Mouse (Mus musculus) ES-CJ7 (cell line): ENCODE data around the gene Gm10401.

Experiments used
- DNase-seq: peaks from one replicate; pipeline ENCODE4 v3.0.0; 2011; ENCODE audit warnings: low read depth, low spot score

Gene Gm10401

GRCm38 (mm10) chr5:115070457-115070856 lies 27.6 kb downstream of the Gm10401 start:
- no peak for DNase-seq

GRCm38 (mm10) chr5:115069611-115070010 lies 28.5 kb downstream of the Gm10401 start:
- no peak for DNase-seq

- DNase-seq: no peak
These were observed 29.2 kb downstream of the Gm10401 start for GRCm38 (mm10) chr5:115068671-115069421.

- DNase-seq: no peak
These were observed 31.9 kb downstream of the Gm10401 start for GRCm38 (mm10) chr5:115066245-115066644.

GRCm38 (mm10) chr5:115063391-115063790 lies 34.7 kb downstream of the Gm10401 start:
- DNase-seq: no peak

- no peak for DNase-seq
These were observed 35.5 kb downstream of the Gm10401 start for GRCm38 (mm10) chr5:115062566-115062965.

GRCm38 (mm10) chr5:115060977-115061376 lies 37.1 kb downstream of the Gm10401 start:
- no peak for DNase-seq

GRCm38 (mm10) chr5:115060067-115060695 lies 37.9 kb downstream of the Gm10401 start:
- DNase-seq: no peak

- DNase-seq: no peak
These were observed 39.4 kb downstream of the Gm10401 start for GRCm38 (mm10) chr5:115058584-115059297.

GRCm38 (mm10) chr5:115057153-115057552 lies 40.9 kb downstream of the Gm10401 start:
- DNase-seq: no peak

GRCm38 (mm10) chr5:115055418-115055817 lies 42.7 kb downstream of the Gm10401 start:
- DNase-seq: no peak

GRCm38 (mm10) chr5:115053791-115054396 lies 44.2 kb downstream of the Gm10401 start:
- DNase-seq: no peak

GRCm38 (mm10) chr5:115052546-115052945 lies 45.5 kb downstream of the Gm10401 start:
- DNase-seq: no peak

GRCm38 (mm10) chr5:115050776-115051175 lies 47.3 kb downstream of the Gm10401 start:
- no peak for DNase-seq

- peak; percentile 28 for DNase-seq
These were observed 48.4 kb downstream of the Gm10401 start for GRCm38 (mm10) chr5:115049692-115050091.
